12 mouse cellular contexts compared by ENCODE assay signal in the genomic region with DNA sequence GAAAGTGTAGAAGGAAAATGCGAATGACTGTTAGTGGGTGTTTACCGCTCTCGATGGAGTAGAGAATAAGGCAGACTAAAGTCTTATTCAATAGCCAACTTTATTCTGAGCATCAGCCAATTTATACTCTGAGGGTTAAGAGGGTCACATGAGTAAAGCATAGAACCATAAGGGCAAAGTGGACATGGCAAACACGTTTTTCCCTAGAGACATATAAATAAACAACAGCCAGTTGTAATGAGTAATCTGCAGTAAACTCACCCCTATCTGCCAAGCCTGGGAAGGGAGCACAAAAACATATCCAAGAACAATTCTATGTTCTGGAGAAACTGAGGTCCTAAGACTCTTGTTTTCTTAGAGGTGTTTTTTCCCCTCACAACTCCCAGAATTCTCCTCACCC.
"Had no signal": no experiment of that assay in that cellular context is flagged by ENCODE, and none has a peak within 500 bp of the region (broad histone marks: within the 10 kb centered on the region; RNA-seq: fewer than 3 reads in every experiment).

No protein-coding gene starts in this region.

- DNase-seq: left cerebral cortex, postnatal 4 days; liver; liver, embryonic 13.5 days; liver, postnatal 0 days; lung, adult 18-20 months; lung, adult 2 months; lung, embryonic 14.5 days; lung, postnatal 10 days; lung, postnatal 14 days; lung, postnatal 36 days; lung, postnatal 4 days; midbrain, embryonic 14.5 days had no signal
